ENCODE assay signal across 20 mouse cellular contexts in the genomic region with DNA sequence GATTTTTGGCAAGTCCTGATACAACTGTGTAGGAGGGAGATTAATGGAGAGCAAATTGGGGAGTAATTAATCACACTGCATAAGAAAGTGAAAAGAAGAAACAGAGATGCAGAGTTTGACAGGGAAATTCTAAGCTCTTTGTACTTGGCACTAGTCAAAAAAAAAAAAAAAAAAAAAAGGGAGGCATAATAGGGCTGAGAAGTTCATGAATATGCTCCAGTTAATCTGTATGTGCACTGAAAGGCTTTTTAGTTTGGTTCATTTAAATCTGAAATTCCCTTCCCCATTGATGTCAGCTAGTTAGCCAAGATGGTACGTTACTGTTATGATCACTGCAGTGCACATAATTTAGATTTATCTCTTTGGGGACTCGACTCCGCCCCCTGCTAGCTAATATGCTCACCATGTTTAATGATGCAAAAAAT.
DNase-seq lines count a peak whose midpoint lies in the region; ATAC-seq and TF ChIP-seq lines count a peak whose summit lies in the region.
"Had no signal": no experiment of that assay in that cellular context is flagged by ENCODE, and none has a peak within 500 bp of the region (broad histone marks: within the 10 kb centered on the region; RNA-seq: fewer than 3 reads in every experiment).

No protein-coding gene starts in this region.

- no peaks in the 10 kb centered on the region for H3K9me3 ChIP-seq in midbrain, embryonic 14.5 days (ENCODE audit: control insufficient read depth, low read length)
- no peaks in the 10 kb centered on the region for H3K9me3 ChIP-seq in midbrain, embryonic 15.5 days
- no peaks in the 10 kb centered on the region for H3K9me3 ChIP-seq in forebrain, embryonic 12.5 days
- H3K9me3 ChIP-seq in hindbrain, embryonic 14.5 days (ENCODE audit: control insufficient read depth, low read length) = no peaks in the 10 kb centered on the region
- H3K9me3 ChIP-seq: midbrain, embryonic 10.5 days had no signal

- whole genome bisulfite sequencing in midbrain, embryonic 14.5 days = 67% methylated on average over 3 of the region's 3 CpGs
- 64% methylated on average over 3 of the region's 3 CpGs for WGBS in midbrain, embryonic 15.5 days
- WGBS in forebrain, embryonic 12.5 days = 36% methylated on average over 3 of the region's 3 CpGs
- 27% methylated on average over 3 of the region's 3 CpGs for WGBS in hindbrain, embryonic 14.5 days
- 33% methylated on average over 3 of the region's 3 CpGs for WGBS in cerebellum, adult 2 months

- no peak overlapping the region for H3K9ac ChIP-seq in midbrain, embryonic 14.5 days (replicated peaks; ENCODE audit: low read length)
- H3K9ac ChIP-seq in midbrain, embryonic 15.5 days = no peak overlapping the region
- H3K9ac ChIP-seq in forebrain, embryonic 12.5 days = no peak overlapping the region
- no peak overlapping the region for H3K9ac ChIP-seq in hindbrain, embryonic 14.5 days

- DNase-seq in midbrain, embryonic 14.5 days = peak; percentile 8
- DNase-seq in hindbrain, embryonic 14.5 days (ENCODE audit: low spot score) = peak; percentile 48
- DNase-seq in telencephalon, adult 2 months (ENCODE audit: low read depth, low spot score) = peak; percentile 9
- no peak for DNase-seq in thymus, postnatal 25 days
- no peak for DNase-seq in cerebellum, adult 2 months
- DNase-seq: adrenal gland, postnatal 36 days; cerebellum, postnatal 10 days; gastrocnemius, postnatal 10 days; layer of hippocampus, postnatal 36 days; liver; lung, adult 18-20 months; lung, postnatal 36 days; right cerebral cortex, postnatal 25 days; thymus, postnatal 36 days had no signal

- no peak overlapping the region for H3K4me3 ChIP-seq in midbrain, embryonic 14.5 days (replicated peaks; ENCODE audit: low read depth, low read length)
- H3K4me3 ChIP-seq in midbrain, embryonic 15.5 days = no peak overlapping the region
- no peak overlapping the region for H3K4me3 ChIP-seq in forebrain, embryonic 12.5 days (replicated peaks)
- H3K4me3 ChIP-seq in hindbrain, embryonic 14.5 days (replicated peaks; ENCODE audit: low read length) = no peak overlapping the region
- H3K4me3 ChIP-seq in cerebellum, adult 2 months (replicated peaks; ENCODE audit: insufficient read depth, low read depth, low read length) = no peak overlapping the region
- H3K4me3 ChIP-seq: midbrain, embryonic 10.5 days; myocyte had no signal

- no peak for TF ChIP-seq CTCF in cerebellum, adult 2 months (IDR thresholded peaks at IDR 0.05; ENCODE audit: borderline replicate concordance, insufficient read depth, low read depth, low read length)

- no peak for TF ChIP-seq POLR2A in cerebellum, adult 2 months (IDR thresholded peaks at IDR 0.05; ENCODE audit: borderline replicate concordance, insufficient read depth, low read length)

- no peaks in the 10 kb centered on the region for H3K36me3 ChIP-seq in midbrain, embryonic 14.5 days (ENCODE audit: control insufficient read depth, insufficient read depth, low read length)
- H3K36me3 ChIP-seq in midbrain, embryonic 15.5 days (replicated peaks) = no peaks in the 10 kb centered on the region
- no peaks in the 10 kb centered on the region for H3K36me3 ChIP-seq in forebrain, embryonic 12.5 days (replicated peaks)
- no peaks in the 10 kb centered on the region for H3K36me3 ChIP-seq in hindbrain, embryonic 14.5 days (replicated peaks; ENCODE audit: control insufficient read depth, insufficient read depth)
- H3K36me3 ChIP-seq: midbrain, embryonic 10.5 days had no signal

- H3K4me2 ChIP-seq in midbrain, embryonic 14.5 days (ENCODE audit: low read length) = no peak overlapping the region
- no peak overlapping the region for H3K4me2 ChIP-seq in midbrain, embryonic 15.5 days
- H3K4me2 ChIP-seq in forebrain, embryonic 12.5 days = no peak overlapping the region
- H3K4me2 ChIP-seq in hindbrain, embryonic 14.5 days (replicated peaks) = no peak overlapping the region

- no peak overlapping the region for H3K27ac ChIP-seq in midbrain, embryonic 14.5 days (replicated peaks; ENCODE audit: low read depth, low read length)
- no peak overlapping the region for H3K27ac ChIP-seq in midbrain, embryonic 15.5 days
- no peak overlapping the region for H3K27ac ChIP-seq in forebrain, embryonic 12.5 days
- no peak overlapping the region for H3K27ac ChIP-seq in hindbrain, embryonic 14.5 days
- no peak overlapping the region for H3K27ac ChIP-seq in cerebellum, adult 2 months (ENCODE audit: insufficient read depth, low read length)
- H3K27ac ChIP-seq: midbrain, embryonic 10.5 days had no signal

- no peaks in the 10 kb centered on the region for H3K4me1 ChIP-seq in midbrain, embryonic 14.5 days (ENCODE audit: control insufficient read depth, insufficient read depth, low read length)
- H3K4me1 ChIP-seq in midbrain, embryonic 15.5 days = no peaks in the 10 kb centered on the region
- no peaks in the 10 kb centered on the region for H3K4me1 ChIP-seq in forebrain, embryonic 12.5 days
- H3K4me1 ChIP-seq in hindbrain, embryonic 14.5 days (replicated peaks; ENCODE audit: control insufficient read depth, insufficient read depth, low read length) = no peaks in the 10 kb centered on the region
- no peaks in the 10 kb centered on the region for H3K4me1 ChIP-seq in cerebellum, adult 2 months (ENCODE audit: control insufficient read depth, insufficient read depth, low read length)
- H3K4me1 ChIP-seq: midbrain, embryonic 10.5 days had no signal

- H3K27me3 ChIP-seq in midbrain, embryonic 14.5 days (ENCODE audit: control insufficient read depth, insufficient read depth, low read length) = no peaks in the 10 kb centered on the region
- H3K27me3 ChIP-seq in midbrain, embryonic 15.5 days (replicated peaks) = no peaks in the 10 kb centered on the region
- H3K27me3 ChIP-seq in forebrain, embryonic 12.5 days = no peaks in the 10 kb centered on the region
- no peaks in the 10 kb centered on the region for H3K27me3 ChIP-seq in hindbrain, embryonic 14.5 days (ENCODE audit: control insufficient read depth, insufficient read depth, low read length)
- no peaks in the 10 kb centered on the region for H3K27me3 ChIP-seq in cerebellum, adult 2 months (ENCODE audit: control insufficient read depth, insufficient read depth, low read length)
- H3K27me3 ChIP-seq: Patski had no signal

- ATAC-seq in midbrain, embryonic 14.5 days (ENCODE audit: low FRiP score, low TSS enrichment) = no peak
- no peak for ATAC-seq in midbrain, embryonic 15.5 days (replicated peaks)
- peak; percentile 77 for ATAC-seq in forebrain, embryonic 12.5 days (ENCODE audit: low FRiP score)
- ATAC-seq in hindbrain, embryonic 14.5 days (ENCODE audit: low FRiP score) = peak; percentile 51; the same call in 1 of the 2 replicates
- ATAC-seq: activated CD4-positive, CD25-positive, alpha-beta regulatory T cell, adult 4 months; Patski had no signal

Comparison
In these comparisons a context has a peak if more than half of its experiments do, and no peak if none do; other contexts are left out.
1. ATAC-seq: peak in forebrain, embryonic 12.5 days (single experiment) and hindbrain, embryonic 14.5 days (single experiment); none in midbrain, embryonic 14.5 days (single experiment) and midbrain, embryonic 15.5 days (single experiment).
2. DNase-seq: peak in midbrain, embryonic 14.5 days (single experiment), hindbrain, embryonic 14.5 days (single experiment) and telencephalon, adult 2 months (single experiment); none in thymus, postnatal 25 days (single experiment) and cerebellum, adult 2 months (0 of 2).